Mouse (Mus musculus) right cerebral cortex, postnatal 4 days (tissue): Measurements from ENCODE around the gene Slc35e3.

Source experiments
- DNase-seq: peaks from one replicate; pipeline ENCODE4 v3.0.0-alpha.2; 2022

The Slc35e3 gene

GRCm38 (mm10) chr10:117695605-117696004 lies 50.6 kb downstream of the Slc35e3 start:
- no peak for DNase-seq

GRCm38 (mm10) chr10:117695027-117695426 lies 51.1 kb downstream of the Slc35e3 start:
- DNase-seq: no peak

DNA sequence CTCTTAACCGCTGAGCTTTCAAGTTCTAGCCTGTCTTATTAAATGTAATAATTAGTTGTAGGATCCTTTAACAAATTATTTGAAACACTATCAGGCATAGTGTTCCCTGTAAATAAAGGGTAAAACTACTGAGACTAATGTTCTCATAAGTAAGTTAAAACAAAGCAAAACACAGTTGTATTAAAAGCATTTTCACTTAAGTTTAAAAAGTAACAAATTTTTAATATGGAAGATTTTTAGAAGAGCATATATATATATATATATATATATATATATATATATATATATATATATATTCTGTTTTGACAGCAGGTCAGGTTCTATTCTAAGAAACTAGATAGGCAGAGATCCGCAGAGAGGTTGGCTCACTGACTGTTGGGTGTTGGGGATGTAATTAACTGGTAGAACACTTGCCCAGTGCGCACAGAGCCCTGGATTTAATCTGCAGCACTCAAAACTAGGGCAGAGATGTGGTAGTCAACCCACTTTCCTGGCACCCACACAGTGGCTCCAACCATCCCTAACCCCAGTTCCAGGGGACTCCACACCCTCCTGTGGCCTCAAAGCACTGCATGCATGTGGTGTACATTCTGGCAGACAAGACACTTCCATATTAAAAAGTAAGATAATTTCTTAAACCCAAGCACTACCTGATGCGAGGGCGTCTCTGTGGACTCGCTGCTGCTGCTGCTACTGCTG lies 51.8 kb downstream of the Slc35e3 start:
- DNase-seq: no peak

DNA sequence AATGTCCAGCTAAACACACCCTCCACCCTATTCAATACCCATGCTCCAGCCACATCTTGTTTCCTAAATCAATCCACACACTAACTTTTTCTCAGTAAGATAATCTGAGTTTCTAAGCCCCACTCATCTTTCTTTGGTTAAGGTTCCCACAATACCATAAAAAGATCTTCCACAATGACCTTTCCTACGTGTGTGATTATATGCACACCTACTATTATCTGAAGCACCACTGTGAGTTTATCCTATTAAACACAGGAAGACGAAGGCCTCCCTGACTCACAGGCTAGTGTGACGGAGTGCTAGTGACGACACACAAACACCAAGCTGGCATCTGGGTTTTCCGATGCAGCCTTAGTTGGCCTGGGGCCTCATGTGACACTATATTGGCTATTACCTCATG lies 53.2 kb downstream of the Slc35e3 start:
- no peak for DNase-seq

- no peak for DNase-seq
These were observed 54.0 kb downstream of the Slc35e3 start for GRCm38 (mm10) chr10:117692173-117692572.

GRCm38 (mm10) chr10:117691389-117691968 lies 54.7 kb downstream of the Slc35e3 start:
- DNase-seq: no peak

DNA sequence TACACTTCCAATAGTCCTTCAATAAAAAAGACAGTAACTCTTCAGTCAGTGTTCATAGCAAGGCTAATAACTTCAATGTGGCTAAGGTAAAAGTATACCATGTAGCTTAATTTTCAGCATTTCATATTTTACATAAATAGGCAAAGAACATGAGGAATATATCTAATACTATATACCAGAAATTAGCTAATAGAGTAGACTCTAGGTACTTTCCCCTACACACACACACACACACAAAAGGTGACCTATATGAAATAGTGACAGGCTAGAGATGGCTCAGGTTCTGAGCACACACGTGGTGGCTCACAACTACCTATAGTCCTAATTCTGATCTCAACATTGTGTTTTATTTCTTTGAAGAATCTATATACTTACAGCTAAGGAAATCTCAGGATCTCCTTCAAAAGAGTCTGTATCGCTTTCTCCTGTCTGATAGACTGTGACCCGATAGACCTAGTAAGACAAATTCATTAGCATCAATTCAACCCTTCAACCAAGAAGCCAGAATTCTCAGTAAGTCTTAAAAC lies 55.3 kb downstream of the Slc35e3 start:
- DNase-seq: no peak

GRCm38 (mm10) chr10:117690101-117690352 lies 56.1 kb downstream of the Slc35e3 start:
- no peak for DNase-seq

GRCm38 (mm10) chr10:117689297-117690100 lies 56.7 kb downstream of the Slc35e3 start:
- no peak for DNase-seq

GRCm38 (mm10) chr10:117688204-117689151 lies 57.7 kb downstream of the Slc35e3 start:
- DNase-seq: no peak

DNA sequence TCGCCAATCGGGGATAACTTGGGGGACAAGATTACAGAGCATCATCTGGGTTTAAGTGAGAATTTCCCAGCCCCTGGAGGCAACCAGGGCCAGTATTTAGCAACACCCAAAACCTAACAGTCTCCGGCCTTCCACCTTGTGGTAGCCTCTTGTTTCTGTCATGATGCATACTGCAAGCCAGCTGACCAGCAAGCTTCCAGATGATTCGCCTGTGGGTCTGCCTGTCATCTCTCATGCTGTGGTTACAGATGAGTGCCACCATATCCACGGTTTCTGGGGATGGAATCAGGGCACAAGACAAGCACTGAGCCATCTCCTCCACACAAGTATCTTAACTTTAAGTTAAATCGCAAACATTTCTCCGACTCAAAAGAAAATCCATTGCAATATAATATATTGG lies 58.6 kb downstream of the Slc35e3 start:
- no peak for DNase-seq

GRCm38 (mm10) chr10:117687018-117687417 lies 59.1 kb downstream of the Slc35e3 start:
- DNase-seq: no peak

- no peak for DNase-seq
These were observed 60.1 kb downstream of the Slc35e3 start for GRCm38 (mm10) chr10:117685849-117686591.

GRCm38 (mm10) chr10:117685171-117685848 lies 60.9 kb downstream of the Slc35e3 start:
- DNase-seq: no peak

DNA sequence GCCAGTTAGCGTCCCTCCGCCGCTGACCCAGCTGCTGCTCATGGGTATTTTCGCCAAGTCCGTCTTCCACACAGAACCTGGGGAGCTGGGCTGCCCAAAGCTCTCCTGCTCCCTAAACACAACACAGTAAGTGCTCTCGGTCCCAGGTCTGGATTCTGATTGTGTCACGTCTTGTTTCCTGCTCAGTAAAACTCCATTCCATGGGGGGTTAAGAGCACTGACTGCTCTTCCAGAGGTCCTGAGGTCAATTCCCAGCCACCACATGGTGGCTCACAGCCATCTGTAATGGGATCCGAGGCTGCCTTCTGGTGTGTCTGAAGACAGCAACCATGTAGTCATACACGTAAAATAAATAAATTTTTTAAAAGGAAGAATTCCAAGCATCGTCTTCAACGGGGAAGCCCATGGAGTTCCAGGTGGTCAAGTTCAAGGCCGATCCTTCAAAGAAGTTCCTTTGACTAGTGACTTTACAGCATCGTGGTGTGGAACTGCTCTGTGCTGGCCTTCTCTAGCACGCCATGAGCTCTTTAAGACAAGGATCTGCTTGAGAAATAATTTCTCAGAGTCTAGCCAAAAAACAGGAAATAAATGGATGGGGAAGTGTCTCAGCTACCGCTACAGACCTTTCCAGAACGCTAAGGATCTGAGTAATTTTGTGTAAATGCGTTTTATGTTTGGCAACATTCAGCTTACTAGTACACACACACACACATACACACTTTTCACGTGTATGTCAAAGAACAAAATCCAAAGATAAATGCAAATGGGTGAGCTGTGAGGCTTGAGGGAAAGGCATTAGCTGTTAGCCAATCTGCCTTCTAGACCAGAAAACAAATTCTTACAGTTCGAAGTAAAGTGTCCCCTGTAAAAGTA lies 61.6 kb downstream of the Slc35e3 start:
- DNase-seq: no peak

- no peak for DNase-seq
These were observed 62.5 kb downstream of the Slc35e3 start for GRCm38 (mm10) chr10:117683734-117684037.
